Mouse (Mus musculus) adrenal gland, postnatal 14 days (tissue): ENCODE data around the gene Dhx37. TPM values are rescaled to one million over a fixed set of nuclear protein-coding genes. Genes with fewer than 3 reads are reported as not detected.
"Not testable (repeated sequence)": the region's sequence is repeated elsewhere in the genome, so short reads cannot be mapped to it uniquely, and the experiment has no call there.

Experiments
- DNase-seq: peaks from one replicate; pipeline ENCODE4 v3.0.0; 2021; ENCODE audit warnings: mixed read lengths
- total RNA-seq: library from RNA; stranded (reverse); gene quantifications from 2 replicates; pipeline ENCODE4 v1.2.3, GENCODE M21; 2021

The Dhx37 gene
- total RNA-seq, 1 experiment from 2014 or later = 14.6 TPM

DNA sequence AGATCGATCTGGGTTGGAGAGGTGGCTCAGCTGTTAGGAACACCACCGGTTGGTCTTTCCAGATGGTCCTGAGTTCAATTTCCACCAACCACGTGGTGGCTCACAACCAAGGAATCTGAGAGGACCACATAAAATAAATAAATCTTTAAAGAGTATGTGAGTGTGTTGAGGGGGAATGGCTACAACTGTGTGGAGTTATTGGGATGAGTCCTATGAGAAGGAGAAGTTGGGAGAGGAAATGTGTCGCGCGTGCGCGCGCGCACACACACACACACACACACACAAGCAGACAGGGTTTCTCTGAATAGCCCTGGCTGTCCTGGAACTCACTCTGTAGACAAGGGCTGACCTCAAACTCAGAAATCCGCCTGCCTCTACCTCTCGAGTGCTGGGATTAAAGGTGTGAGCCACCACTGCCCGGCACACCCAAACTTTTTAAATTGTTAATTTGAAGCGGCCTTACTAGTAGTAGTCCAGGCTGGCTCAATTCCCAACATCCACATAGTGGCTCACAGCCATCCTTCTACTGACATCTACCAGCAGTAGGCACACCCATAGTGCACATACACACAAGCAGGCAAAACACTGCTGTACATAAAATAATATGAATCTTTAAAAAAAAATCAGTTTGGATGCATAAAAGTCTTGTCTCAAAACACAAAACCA lies 25.9 kb downstream of the Dhx37 start:
- no peak for DNase-seq

DNA sequence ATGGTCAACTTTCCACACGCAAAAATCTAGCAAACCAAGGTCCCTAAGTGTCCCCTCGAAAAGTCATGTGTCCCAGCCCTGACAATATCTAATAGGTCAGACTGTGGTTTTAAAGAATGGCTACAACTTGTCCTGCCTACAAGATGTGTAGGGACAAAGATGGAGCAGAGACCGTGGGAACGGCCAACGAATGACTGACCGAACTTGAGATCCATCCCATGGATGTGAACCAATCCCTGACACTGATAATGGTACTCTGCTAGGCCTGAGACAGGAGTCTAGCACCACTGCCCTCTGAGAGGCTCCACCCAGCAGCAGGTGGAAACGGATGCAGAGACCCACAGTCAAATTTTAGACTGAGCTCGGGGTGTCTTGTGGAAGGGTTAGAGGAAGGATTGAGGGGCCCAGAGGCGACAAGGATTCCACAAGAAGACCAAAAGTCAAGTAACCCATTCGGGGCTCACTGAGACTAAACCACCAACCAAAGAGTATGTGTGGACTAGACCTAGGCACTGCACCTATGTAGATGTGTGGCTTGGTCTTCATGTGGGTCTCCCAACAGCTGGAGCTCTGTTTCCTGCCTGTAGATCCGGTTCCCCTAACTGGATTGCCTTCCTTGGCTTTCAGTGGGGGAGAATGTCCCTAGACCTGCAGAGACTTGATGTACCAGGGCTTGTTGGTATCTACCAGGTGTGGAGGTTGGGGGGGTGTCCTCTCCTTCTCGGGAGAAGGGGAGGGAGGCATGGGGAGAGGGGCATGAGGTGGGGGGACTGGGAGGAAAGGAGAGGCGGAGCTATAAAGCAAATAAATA lies 26.7 kb downstream of the Dhx37 start:
- DNase-seq = no peak

DNA sequence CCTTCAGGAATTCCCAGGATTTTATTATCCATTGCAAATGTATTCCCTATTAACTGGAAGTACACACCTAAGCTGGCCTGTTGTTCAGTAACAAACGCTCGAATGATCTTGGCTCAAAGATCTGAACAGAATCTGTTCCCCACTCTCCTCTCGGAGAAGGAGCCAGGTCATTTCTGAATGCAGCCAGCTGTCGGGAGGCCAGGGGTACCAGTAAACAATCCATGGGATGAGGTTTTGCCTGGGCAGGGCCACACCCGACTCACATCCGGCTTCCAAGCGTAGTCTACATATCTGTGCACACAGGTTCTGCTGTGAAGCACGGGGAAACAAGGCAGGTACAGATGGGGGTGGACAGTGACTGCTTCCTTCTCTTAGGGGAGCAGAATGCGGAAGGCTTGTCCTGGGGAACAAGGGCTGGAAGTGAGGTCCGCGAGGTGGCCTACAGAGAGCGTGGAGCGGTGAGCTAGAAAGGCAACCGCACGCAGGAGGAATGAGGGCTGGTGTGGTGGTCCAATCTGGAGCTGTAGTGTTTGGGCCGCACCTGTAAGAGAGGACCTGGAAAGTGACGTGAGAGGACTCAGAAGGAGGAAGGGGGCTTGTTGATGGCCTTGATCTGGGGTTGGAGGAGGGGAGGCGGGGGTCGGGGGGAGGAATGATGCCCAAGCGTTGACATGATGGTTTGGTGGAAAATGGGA lies 27.5 kb downstream of the Dhx37 start:
- DNase-seq = peak; percentile 59

DNA sequence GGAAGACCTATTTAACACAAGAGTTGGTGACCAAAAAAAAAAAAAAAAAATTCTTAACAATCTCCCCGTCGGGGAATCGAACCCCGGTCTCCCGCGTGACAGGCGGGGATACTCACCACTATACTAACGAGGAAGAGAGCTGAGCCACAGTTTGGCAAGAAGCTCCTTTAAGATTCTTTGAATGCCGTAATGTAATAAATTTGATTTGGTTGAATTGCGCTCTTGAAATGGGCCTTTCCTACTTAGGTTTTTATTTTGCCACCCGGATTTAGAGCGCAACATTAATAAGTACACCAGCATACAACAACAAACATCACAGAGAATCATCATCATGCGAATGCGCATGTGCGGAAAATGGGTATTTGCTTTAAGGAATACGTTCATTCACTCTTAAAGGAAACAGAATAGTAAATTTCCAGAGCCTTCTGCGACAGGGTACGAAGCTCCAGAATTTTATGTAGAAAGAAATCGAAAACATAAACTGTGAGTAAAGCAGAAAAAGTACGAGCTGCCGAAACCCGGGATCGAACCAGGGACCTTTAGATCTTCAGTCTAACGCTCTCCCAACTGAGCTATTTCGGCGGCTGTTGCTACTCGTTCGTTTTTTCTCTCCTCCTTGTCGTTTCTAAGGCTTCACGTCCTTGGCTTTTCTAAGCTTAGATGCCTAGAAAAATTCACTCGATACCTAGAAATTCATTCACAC lies 28.2 kb downstream of the Dhx37 start:
- peak; percentile 88 for DNase-seq

DNA sequence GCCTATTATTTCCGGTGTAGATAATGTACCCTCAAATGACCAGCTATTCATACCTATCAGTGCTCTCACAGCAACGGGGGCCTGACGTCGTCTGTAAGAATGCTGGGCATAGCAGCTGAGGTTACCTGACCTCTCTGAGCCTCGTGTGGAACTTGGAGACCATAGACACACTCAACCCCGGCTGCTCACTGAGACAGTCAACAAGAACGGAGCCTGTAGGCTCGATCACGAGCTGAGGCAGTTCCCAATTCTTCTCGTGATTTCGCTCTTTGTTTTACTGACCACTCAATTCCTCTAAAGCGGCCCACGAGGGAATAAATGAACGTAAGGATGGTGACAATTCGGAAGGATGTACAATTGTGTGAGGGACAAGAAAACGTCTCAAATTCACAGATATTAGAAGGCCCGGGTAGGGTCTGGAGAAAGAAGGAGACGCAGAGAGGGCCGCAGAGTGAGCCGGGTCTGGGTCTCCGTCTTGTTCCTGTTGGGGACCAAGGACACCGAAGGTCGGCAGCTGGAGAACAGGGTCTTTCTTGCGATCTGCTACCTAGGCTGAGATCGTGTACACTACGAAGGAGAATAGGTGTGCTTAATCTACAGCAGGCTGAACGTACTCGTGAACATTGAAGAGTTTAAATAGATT lies 28.9 kb downstream of the Dhx37 start:
- DNase-seq = peak; percentile 52

DNA sequence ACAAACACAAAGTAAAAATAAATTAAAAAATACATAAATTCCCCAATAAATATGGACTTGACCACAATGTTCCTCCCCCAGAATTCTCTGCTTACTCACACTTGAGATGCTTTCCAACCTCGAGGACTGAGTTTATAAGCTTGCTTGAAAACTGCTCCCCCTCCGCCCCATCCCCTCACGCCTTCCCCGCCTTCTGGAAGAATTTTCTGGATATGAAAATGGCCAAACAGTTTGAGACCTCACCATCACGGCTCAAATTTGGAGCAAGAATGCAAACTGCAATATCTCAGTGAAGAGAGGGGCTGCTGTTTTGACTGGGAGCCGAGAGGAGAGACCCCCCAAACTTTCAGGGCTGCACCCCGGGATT lies 29.4 kb downstream of the Dhx37 start:
- peak; percentile 32 for DNase-seq

DNA sequence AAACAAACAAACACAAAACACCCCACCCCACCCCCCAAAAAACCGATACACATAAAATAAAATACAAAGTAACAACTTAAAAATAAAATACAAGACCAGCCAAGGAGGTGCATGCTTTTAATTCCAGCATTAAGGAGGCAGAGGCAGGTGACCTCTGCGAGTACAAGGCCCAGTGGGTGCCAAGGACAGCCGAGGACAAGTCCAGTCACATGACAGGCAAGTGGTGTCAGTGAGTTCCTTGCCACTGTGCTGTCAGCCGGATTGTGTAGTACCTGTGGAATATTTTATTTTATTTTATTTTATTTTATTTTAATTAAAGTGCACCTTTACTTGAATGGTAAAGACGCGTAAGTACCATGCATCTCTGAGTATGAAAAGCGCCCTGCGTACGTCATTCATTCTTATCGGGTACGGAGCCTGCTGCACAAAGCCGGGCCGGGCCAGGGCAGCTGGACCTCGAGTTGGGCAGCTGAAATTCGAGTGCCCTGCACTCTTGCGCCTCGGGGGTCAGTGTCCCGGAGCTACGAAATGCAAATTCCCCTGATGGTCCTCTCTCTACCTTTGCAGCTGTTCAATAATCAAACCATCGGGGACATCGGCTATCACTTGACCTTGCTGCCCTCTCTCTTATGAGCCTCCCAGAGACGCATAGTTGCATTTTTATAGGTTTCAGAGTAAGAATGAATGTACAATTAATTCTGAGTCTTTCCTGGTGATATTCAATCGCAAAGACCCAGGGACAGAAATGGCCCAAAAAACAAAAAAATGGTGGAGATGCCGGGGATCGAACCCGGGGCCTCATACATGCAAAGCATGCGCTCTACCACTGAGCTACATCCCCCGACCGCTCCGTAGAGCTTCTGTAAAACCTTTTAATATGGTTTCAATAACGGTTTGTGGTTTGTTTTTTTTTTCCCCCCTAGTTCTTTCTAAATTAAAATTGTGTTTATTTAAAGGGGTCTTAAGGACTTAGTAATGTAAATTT lies 30.1 kb downstream of the Dhx37 start:
- peak; percentile 76 for DNase-seq

DNA sequence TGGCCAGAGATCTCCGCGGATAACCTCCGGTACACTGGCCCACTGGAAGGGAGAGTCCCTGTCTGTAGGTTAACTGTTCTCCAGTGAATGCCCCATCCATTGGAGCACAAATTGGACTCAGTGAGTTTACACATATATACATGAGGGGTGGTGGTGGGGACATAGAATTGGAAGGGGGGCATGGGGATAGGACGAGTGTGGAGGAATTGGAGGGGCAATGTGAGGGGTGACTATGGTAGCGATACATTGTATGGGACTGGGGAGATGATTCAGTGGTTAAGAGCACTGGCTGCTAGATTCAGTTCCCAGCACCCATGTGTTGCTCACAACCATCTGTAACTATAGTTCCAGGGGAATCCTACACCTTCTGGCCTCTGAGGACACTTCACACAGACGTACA lies 30.9 kb downstream of the Dhx37 start:
- DNase-seq = no peak

DNA sequence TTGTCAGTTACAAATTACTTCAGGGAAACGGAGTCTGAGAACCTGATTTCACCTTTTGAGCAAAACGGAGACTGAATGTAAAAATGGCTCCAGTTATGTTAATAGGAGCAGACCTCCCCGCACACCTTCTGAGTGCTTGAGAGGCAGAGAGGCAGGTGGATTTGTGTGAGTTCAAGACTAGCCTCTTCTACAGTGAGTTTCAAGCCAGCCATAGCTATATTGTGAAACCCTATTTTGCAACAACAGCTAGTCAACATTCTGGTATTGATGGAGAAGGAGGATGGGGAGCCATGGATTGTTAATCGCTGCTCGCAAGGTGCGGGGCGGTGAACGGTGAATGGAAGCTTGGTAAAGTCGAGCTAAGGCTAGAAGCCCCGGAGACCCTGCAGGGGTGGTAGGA lies 31.4 kb downstream of the Dhx37 start:
- DNase-seq = no peak

GRCm38 (mm10) chr5:125400903-125401302 lies 33.0 kb downstream of the Dhx37 start:
- DNase-seq = no peak

DNA sequence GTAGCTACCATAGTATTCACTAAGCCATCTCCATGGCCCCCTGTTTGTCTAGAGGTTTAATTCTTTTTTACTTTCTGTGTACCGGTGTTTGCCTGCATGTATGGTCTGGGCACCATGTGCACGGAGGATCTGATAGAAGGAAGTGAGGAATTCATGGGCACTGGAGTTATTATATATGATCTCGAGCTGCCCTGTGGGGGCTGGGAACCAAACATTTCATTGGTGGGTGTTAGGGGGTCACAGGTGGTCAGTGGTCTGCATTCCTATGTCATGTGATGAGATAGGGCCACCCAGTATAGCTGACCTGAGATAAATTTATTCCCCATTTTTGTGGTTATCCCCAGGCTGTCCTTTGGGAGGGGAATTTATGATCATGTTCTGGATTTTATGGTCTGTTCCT lies 38.9 kb downstream of the Dhx37 start:
- no peak for DNase-seq

- peak; percentile 90 for DNase-seq
Measured at GRCm38 (mm10) chr5:125393622-125394603, 40.0 kb downstream of the Dhx37 start.

- DNase-seq = peak; percentile 98
Measured at GRCm38 (mm10) chr5:125392977-125393621, 40.8 kb downstream of the Dhx37 start.

DNA sequence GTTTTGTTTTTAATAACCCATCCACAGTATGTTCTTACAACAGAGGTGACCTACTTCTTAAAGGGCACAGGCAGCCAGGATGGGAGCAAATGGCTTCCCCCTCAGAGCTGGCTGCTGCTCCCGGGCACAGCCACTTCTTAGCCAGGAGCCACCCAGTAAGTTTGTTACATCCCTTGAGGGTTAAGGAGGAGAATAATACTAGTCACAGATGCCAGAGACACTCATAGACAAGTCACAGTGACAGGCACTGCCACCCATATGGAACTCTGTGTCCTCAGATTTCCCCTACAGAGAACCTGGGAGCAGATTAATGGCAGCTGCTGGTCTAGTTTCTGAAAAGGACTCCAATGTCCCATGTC lies 41.3 kb downstream of the Dhx37 start:
- no peak for DNase-seq

GRCm38 (mm10) chr5:125392176-125392575 lies 41.7 kb downstream of the Dhx37 start:
- not testable (repeated sequence) for DNase-seq

GRCm38 (mm10) chr5:125391609-125392008 lies 42.3 kb downstream of the Dhx37 start:
- DNase-seq = peak; percentile 85

- DNase-seq = no peak
Measured at GRCm38 (mm10) chr5:125390906-125391477, 42.9 kb downstream of the Dhx37 start.

DNA sequence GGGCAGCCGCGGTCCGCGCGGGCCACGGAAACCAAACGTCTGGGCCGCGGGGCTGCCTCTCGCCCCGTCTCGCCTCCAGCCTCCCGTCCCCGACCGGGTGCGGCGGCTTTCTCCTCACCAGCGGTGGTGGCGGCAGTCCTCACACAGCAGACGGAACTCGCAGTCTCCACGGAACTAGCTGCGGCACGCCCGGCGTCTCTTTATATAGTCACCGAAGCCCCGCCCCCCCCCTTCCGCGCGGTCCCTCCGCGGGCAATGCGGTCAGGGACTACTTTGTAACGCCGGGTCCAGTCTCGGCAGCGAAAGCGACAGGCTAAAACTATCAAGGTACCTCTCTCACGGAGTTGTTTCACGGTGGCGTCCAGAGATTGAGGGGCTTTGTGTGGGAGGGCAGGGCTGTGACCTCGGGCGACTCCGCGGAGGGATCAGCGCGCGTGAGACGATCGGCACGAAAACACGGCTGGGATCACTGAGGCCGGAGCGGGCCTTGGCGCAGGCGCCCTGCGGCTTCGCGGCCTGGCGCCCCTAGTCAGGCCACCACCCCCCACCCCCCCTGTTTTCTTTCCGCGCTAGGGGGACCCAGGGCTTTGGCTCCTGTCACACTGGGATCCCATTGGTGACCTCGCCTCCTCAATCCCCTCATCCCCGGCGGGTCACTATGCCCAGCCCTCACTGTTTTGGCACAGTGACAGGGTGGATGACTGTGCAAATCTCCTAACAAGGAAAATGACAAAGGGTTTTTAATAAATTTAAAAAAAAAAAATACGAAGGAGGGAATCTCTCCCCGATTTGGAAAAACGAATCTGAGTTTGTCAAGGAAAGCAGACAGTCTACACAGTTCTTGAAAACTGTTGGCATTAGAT lies 44.1 kb downstream of the Dhx37 start, which contains the start of gene Ubc:
Gene Ubc (minus strand): TSS at position 624 of the 863 bp plus-strand sequence.
- DNase-seq = peak; percentile 95
